Mouse (Mus musculus): Measurements from ENCODE around the gene Arf3. TPM values are rescaled to one million over a fixed set of nuclear protein-coding genes. Genes with fewer than 3 reads are reported as not detected.

Arf3 gene
- polyA plus RNA-seq, 1 experiment from 2014 or later = 31.8 TPM

DNA sequence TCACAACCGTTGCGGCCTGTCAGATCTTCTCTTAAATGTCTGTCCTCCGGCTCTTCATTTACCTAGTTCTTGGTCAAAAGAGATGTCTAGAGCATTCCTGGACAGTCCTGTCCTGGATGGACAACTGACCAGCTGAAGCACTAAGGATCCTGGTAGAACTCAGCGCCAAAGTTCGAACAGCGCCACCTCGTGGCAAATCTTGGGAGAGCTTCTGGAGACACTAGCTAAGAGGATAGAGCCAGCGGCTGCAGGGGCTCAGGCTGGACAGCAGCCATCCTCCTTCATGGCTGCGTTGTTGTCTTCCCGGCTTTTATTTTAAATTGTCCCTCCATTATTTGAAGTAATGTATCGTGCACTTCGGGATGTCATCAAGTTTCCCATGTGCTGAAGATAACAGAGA, 36.4 kb upstream of the Arf3 start:
- H3K4me1 ChIP-seq (replicated peaks; ENCODE audit: control insufficient read depth, insufficient read depth, low read length) = no peaks in the 10 kb centered on the region
- peaks cover 85% of the 10 kb centered on the region for H3K27me3 ChIP-seq (replicated peaks; ENCODE audit: control insufficient read depth, insufficient read depth, low read length)
- H3K9ac ChIP-seq (ENCODE audit: low read depth, low read length) = no peak overlapping the region
- no peak overlapping the region for H3K27ac ChIP-seq (ENCODE audit: low read depth, low read length)
- no peaks in the 10 kb centered on the region for H3K36me3 ChIP-seq (ENCODE audit: control insufficient read depth, insufficient read depth)
- peak; percentile 87 for TF ChIP-seq CTCF (IDR thresholded peaks at IDR 0.05; ENCODE audit: low read depth)
- no peak overlapping the region for H3K4me3 ChIP-seq (ENCODE audit: low read depth, low read length)
- no peaks in the 10 kb centered on the region for H3K9me3 ChIP-seq (ENCODE audit: control insufficient read depth)
- 15% methylated on average over 12 of the region's 12 CpGs for WGBS
- H3K4me2 ChIP-seq (replicated peaks; ENCODE audit: low read depth) = no peak overlapping the region
- ATAC-seq = no peak

- WGBS = 55% methylated on average over 3 of the region's 3 CpGs
- H3K27me3 ChIP-seq (replicated peaks; ENCODE audit: control insufficient read depth, insufficient read depth, low read length) = peaks cover 85% of the 10 kb centered on the region
Observed at GRCm38 (mm10) chr15:98798903-98799302, 35.9 kb upstream of the Arf3 start.

GRCm38 (mm10) chr15:98797835-98798492, 35.0 kb upstream of the Arf3 start:
- H3K4me1 ChIP-seq (replicated peaks; ENCODE audit: control insufficient read depth, insufficient read depth, low read length) = no peaks in the 10 kb centered on the region
- no peak overlapping the region for H3K27ac ChIP-seq (ENCODE audit: low read depth, low read length)
- no peak overlapping the region for H3K4me3 ChIP-seq (ENCODE audit: low read depth, low read length)
- TF ChIP-seq CTCF (IDR thresholded peaks at IDR 0.05; ENCODE audit: low read depth) = no peak
- H3K9ac ChIP-seq (ENCODE audit: low read depth, low read length) = no peak overlapping the region
- no peak overlapping the region for H3K4me2 ChIP-seq (replicated peaks; ENCODE audit: low read depth)
- ATAC-seq = no peak
- peaks cover 85% of the 10 kb centered on the region for H3K27me3 ChIP-seq (replicated peaks; ENCODE audit: control insufficient read depth, insufficient read depth, low read length)
- 12% methylated on average over 27 of the region's 28 CpGs for WGBS
- H3K9me3 ChIP-seq (ENCODE audit: control insufficient read depth) = no peaks in the 10 kb centered on the region
- no peaks in the 10 kb centered on the region for H3K36me3 ChIP-seq (ENCODE audit: control insufficient read depth, insufficient read depth)

More at GRCm38 (mm10) chr15:98798903-98799302, 35.9 kb upstream of the Arf3 start:
- Histone ChIP-seq H3K4me2 (replicated peaks; ENCODE audit: low read depth) (no peak overlapping the region), H3K4me3 (ENCODE audit: low read depth, low read length) (no peak overlapping the region), H3K9ac (ENCODE audit: low read depth, low read length) (no peak overlapping the region), H3K36me3 (ENCODE audit: control insufficient read depth, insufficient read depth) (no peaks in the 10 kb centered on the region), H3K27ac (ENCODE audit: low read depth, low read length) (no peak overlapping the region), H3K9me3 (ENCODE audit: control insufficient read depth) (no peaks in the 10 kb centered on the region), H3K4me1 (replicated peaks; ENCODE audit: control insufficient read depth, insufficient read depth, low read length) (no peaks in the 10 kb centered on the region)
- no peak for ATAC-seq
- no peak for TF ChIP-seq CTCF (IDR thresholded peaks at IDR 0.05; ENCODE audit: low read depth)

DNA sequence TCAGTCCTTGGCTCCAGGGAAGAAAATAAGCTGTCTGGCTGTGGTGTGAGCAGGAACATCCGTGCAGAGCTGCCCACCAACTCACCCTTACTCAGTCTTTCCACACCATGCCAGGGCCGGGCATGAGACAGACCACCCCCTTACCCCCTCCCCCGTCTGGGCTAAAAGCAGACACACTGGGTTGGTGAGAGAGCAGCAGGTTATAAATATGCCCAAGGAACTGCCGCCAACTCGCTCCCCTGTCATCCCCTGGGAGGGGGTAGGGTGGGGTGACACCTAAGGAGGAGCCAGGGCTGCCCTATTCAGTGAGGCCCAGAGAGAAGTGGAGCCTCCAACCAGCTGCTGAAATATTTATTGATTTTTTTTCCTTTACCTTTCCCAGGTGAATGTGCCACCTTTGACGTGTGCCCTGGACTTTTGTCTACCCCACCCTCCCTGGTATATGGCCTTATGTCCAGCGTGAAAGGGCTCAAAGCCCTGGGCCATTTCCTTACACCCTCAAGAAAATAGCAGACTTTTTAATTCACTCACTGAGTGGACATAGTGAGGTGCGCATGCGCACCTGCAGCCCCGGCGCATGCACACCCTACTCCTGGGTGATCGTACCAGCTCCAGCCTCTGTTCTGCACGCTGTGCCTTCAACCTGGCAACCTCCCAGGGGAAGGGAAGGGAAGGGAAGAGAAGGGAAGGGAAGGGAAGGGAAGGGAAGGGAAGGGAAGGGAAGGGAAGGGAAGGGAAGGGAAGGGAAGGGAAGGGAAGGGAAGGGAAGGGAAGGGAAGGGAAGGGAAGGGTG, 34.0 kb upstream of the Arf3 start:
- Histone ChIP-seq H3K36me3 (ENCODE audit: control insufficient read depth, insufficient read depth) (no peaks in the 10 kb centered on the region), H3K27ac (ENCODE audit: low read depth, low read length) (no peak overlapping the region), H3K4me2 (replicated peaks; ENCODE audit: low read depth) (no peak overlapping the region), H3K4me3 (ENCODE audit: low read depth, low read length) (no peak overlapping the region), H3K9me3 (ENCODE audit: control insufficient read depth) (no peaks in the 10 kb centered on the region), H3K9ac (ENCODE audit: low read depth, low read length) (no peak overlapping the region), H3K27me3 (replicated peaks; ENCODE audit: control insufficient read depth, insufficient read depth, low read length) (peaks cover 91% of the 10 kb centered on the region), H3K4me1 (replicated peaks; ENCODE audit: control insufficient read depth, insufficient read depth, low read length) (no peaks in the 10 kb centered on the region)
- ATAC-seq = peak; percentile 23
- WGBS = 2% methylated on average over 13 of the region's 13 CpGs
- TF ChIP-seq CTCF (IDR thresholded peaks at IDR 0.05; ENCODE audit: low read depth) = no peak

- Histone ChIP-seq H3K27me3 (replicated peaks; ENCODE audit: control insufficient read depth, insufficient read depth, low read length) (peaks cover 97% of the 10 kb centered on the region), H3K27ac (ENCODE audit: low read depth, low read length) (no peak overlapping the region), H3K4me1 (replicated peaks; ENCODE audit: control insufficient read depth, insufficient read depth, low read length) (peaks cover 4% of the 10 kb centered on the region; the same call in 1 of the 2 replicates), H3K36me3 (ENCODE audit: control insufficient read depth, insufficient read depth) (no peaks in the 10 kb centered on the region), H3K4me3 (ENCODE audit: low read depth, low read length) (0 out of 2 replicates have a peak overlapping the region, but pooled peaks have one; percentile 34), H3K9ac (ENCODE audit: low read depth, low read length) (no peak overlapping the region), H3K4me2 (replicated peaks; ENCODE audit: low read depth) (peak overlapping the region; percentile 32; the same call in 1 of the 2 replicates), H3K9me3 (ENCODE audit: control insufficient read depth) (no peaks in the 10 kb centered on the region)
- no peak for ATAC-seq
- no peak for TF ChIP-seq CTCF (IDR thresholded peaks at IDR 0.05; ENCODE audit: low read depth)
- WGBS = 6% methylated on average over 13 of the region's 13 CpGs
Observed at GRCm38 (mm10) chr15:98793141-98793698, 30.2 kb upstream of the Arf3 start.
